Mouse (Mus musculus): Measurements from ENCODE around the gene Ipo13. TPM values are rescaled to one million over a fixed set of nuclear protein-coding genes. Genes with fewer than 3 reads are reported as not detected.

The Ipo13 gene
- polyA plus RNA-seq, 1 experiment from 2014 or later: 37.4 TPM

GRCm38 (mm10) chr4:117860570-117860969 is 54.2 kb downstream of the Ipo13 start:
- H3K9me3 ChIP-seq (ENCODE audit: control insufficient read depth, low read length): no peaks in the 10 kb centered on the region
- H3K4me2 ChIP-seq (ENCODE audit: low read depth, low read length): no peak overlapping the region
- H3K36me3 ChIP-seq (ENCODE audit: control insufficient read depth, insufficient read depth, low read length): 0 out of 2 replicates have a peak, but pooled peaks cover 2% of the 10 kb centered on the region
- H3K4me1 ChIP-seq (ENCODE audit: control insufficient read depth, insufficient read depth, low read length): peaks cover 13% of the 10 kb centered on the region
- 87% methylated on average over 9 of the region's 9 CpGs for WGBS
- no peak overlapping the region for H3K27ac ChIP-seq (ENCODE audit: low read length)
- H3K4me3 ChIP-seq (ENCODE audit: low read length): no peak overlapping the region
- no peak for ATAC-seq
- no peaks in the 10 kb centered on the region for H3K27me3 ChIP-seq (replicated peaks; ENCODE audit: control insufficient read depth, insufficient read depth, low read length)
- no peak overlapping the region for H3K9ac ChIP-seq (ENCODE audit: low read depth, low read length)

GRCm38 (mm10) chr4:117858794-117859193 is 56.0 kb downstream of the Ipo13 start:
- no peaks in the 10 kb centered on the region for H3K36me3 ChIP-seq (ENCODE audit: control insufficient read depth, insufficient read depth, low read length)
- ATAC-seq: peak; percentile 43; the same call in 1 of the 2 replicates
- H3K27me3 ChIP-seq (replicated peaks; ENCODE audit: control insufficient read depth, insufficient read depth, low read length): no peaks in the 10 kb centered on the region
- H3K4me2 ChIP-seq (ENCODE audit: low read depth, low read length): no peak overlapping the region
- no peak overlapping the region for H3K9ac ChIP-seq (ENCODE audit: low read depth, low read length)
- H3K4me3 ChIP-seq (ENCODE audit: low read length): no peak overlapping the region
- H3K9me3 ChIP-seq (ENCODE audit: control insufficient read depth, low read length): no peaks in the 10 kb centered on the region
- WGBS: 75% methylated on average over 3 of the region's 3 CpGs
- peaks cover 11% of the 10 kb centered on the region for H3K4me1 ChIP-seq (ENCODE audit: control insufficient read depth, insufficient read depth, low read length)
- no peak overlapping the region for H3K27ac ChIP-seq (ENCODE audit: low read length)

- Histone ChIP-seq H3K36me3 (ENCODE audit: control insufficient read depth, insufficient read depth, low read length) (no peaks in the 10 kb centered on the region), H3K4me1 (ENCODE audit: control insufficient read depth, insufficient read depth, low read length) (peaks cover 9% of the 10 kb centered on the region), H3K9me3 (ENCODE audit: control insufficient read depth, low read length) (no peaks in the 10 kb centered on the region), H3K4me3 (ENCODE audit: low read length) (no peak overlapping the region), H3K27ac (ENCODE audit: low read length) (no peak overlapping the region), H3K4me2 (ENCODE audit: low read depth, low read length) (no peak overlapping the region), H3K27me3 (replicated peaks; ENCODE audit: control insufficient read depth, insufficient read depth, low read length) (no peaks in the 10 kb centered on the region), H3K9ac (ENCODE audit: low read depth, low read length) (no peak overlapping the region)
- ATAC-seq: no peak
- 79% methylated on average over 9 of the region's 9 CpGs for WGBS
Measured at GRCm38 (mm10) chr4:117855146-117855545, 59.7 kb downstream of the Ipo13 start.

- no peak overlapping the region for H3K9ac ChIP-seq (ENCODE audit: low read depth, low read length)
- H3K27ac ChIP-seq (ENCODE audit: low read length): no peak overlapping the region
- no peak overlapping the region for H3K4me3 ChIP-seq (ENCODE audit: low read length)
- no peak for ATAC-seq
- no peak overlapping the region for H3K4me2 ChIP-seq (ENCODE audit: low read depth, low read length)
- H3K9me3 ChIP-seq (ENCODE audit: control insufficient read depth, low read length): no peaks in the 10 kb centered on the region
- WGBS: 82% methylated on average over 10 of the region's 10 CpGs
- no peaks in the 10 kb centered on the region for H3K36me3 ChIP-seq (ENCODE audit: control insufficient read depth, insufficient read depth, low read length)
- H3K4me1 ChIP-seq (ENCODE audit: control insufficient read depth, insufficient read depth, low read length): no peaks in the 10 kb centered on the region
- no peaks in the 10 kb centered on the region for H3K27me3 ChIP-seq (replicated peaks; ENCODE audit: control insufficient read depth, insufficient read depth, low read length)
Measured at GRCm38 (mm10) chr4:117852152-117852868, 62.5 kb downstream of the Ipo13 start.

- H3K27me3 ChIP-seq (replicated peaks; ENCODE audit: control insufficient read depth, insufficient read depth, low read length): no peaks in the 10 kb centered on the region
- no peaks in the 10 kb centered on the region for H3K36me3 ChIP-seq (ENCODE audit: control insufficient read depth, insufficient read depth, low read length)
- no peak overlapping the region for H3K4me3 ChIP-seq (ENCODE audit: low read length)
- ATAC-seq: no peak
- H3K4me2 ChIP-seq (ENCODE audit: low read depth, low read length): no peak overlapping the region
- 76% methylated on average over 7 of the region's 7 CpGs for WGBS
- no peaks in the 10 kb centered on the region for H3K4me1 ChIP-seq (ENCODE audit: control insufficient read depth, insufficient read depth, low read length)
- H3K9me3 ChIP-seq (ENCODE audit: control insufficient read depth, low read length): no peaks in the 10 kb centered on the region
- H3K9ac ChIP-seq (ENCODE audit: low read depth, low read length): no peak overlapping the region
- H3K27ac ChIP-seq (ENCODE audit: low read length): no peak overlapping the region
Measured at GRCm38 (mm10) chr4:117850871-117851270, 63.9 kb downstream of the Ipo13 start.

GRCm38 (mm10) chr4:117850176-117850575 is 64.6 kb downstream of the Ipo13 start:
- Histone ChIP-seq H3K9ac (ENCODE audit: low read depth, low read length) (no peak overlapping the region), H3K36me3 (ENCODE audit: control insufficient read depth, insufficient read depth, low read length) (no peaks in the 10 kb centered on the region), H3K9me3 (ENCODE audit: control insufficient read depth, low read length) (no peaks in the 10 kb centered on the region), H3K4me2 (ENCODE audit: low read depth, low read length) (no peak overlapping the region), H3K4me1 (ENCODE audit: control insufficient read depth, insufficient read depth, low read length) (no peaks in the 10 kb centered on the region), H3K27ac (ENCODE audit: low read length) (no peak overlapping the region), H3K27me3 (replicated peaks; ENCODE audit: control insufficient read depth, insufficient read depth, low read length) (no peaks in the 10 kb centered on the region), H3K4me3 (ENCODE audit: low read length) (no peak overlapping the region)
- WGBS: 84% methylated on average over 7 of the region's 7 CpGs
- ATAC-seq: no peak

- H3K4me1 ChIP-seq (ENCODE audit: control insufficient read depth, insufficient read depth, low read length): no peaks in the 10 kb centered on the region
- 69% methylated on average over 5 of the region's 5 CpGs for WGBS
- H3K36me3 ChIP-seq (ENCODE audit: control insufficient read depth, insufficient read depth, low read length): no peaks in the 10 kb centered on the region
- H3K9me3 ChIP-seq (ENCODE audit: control insufficient read depth, low read length): no peaks in the 10 kb centered on the region
- ATAC-seq: no peak
- H3K9ac ChIP-seq (ENCODE audit: low read depth, low read length): no peak overlapping the region
- no peak overlapping the region for H3K4me3 ChIP-seq (ENCODE audit: low read length)
- H3K27ac ChIP-seq (ENCODE audit: low read length): no peak overlapping the region
- H3K27me3 ChIP-seq (replicated peaks; ENCODE audit: control insufficient read depth, insufficient read depth, low read length): no peaks in the 10 kb centered on the region
- no peak overlapping the region for H3K4me2 ChIP-seq (ENCODE audit: low read depth, low read length)
Measured at GRCm38 (mm10) chr4:117849506-117849905, 65.3 kb downstream of the Ipo13 start.

GRCm38 (mm10) chr4:117849063-117849462 is 65.7 kb downstream of the Ipo13 start:
- no peak overlapping the region for H3K4me3 ChIP-seq (ENCODE audit: low read length)
- H3K4me1 ChIP-seq (ENCODE audit: control insufficient read depth, insufficient read depth, low read length): no peaks in the 10 kb centered on the region
- no peak for ATAC-seq
- WGBS: 54% methylated on average over 17 of the region's 17 CpGs
- no peak overlapping the region for H3K9ac ChIP-seq (ENCODE audit: low read depth, low read length)
- H3K4me2 ChIP-seq (ENCODE audit: low read depth, low read length): no peak overlapping the region
- H3K36me3 ChIP-seq (ENCODE audit: control insufficient read depth, insufficient read depth, low read length): no peaks in the 10 kb centered on the region
- no peak overlapping the region for H3K27ac ChIP-seq (ENCODE audit: low read length)
- H3K27me3 ChIP-seq (replicated peaks; ENCODE audit: control insufficient read depth, insufficient read depth, low read length): no peaks in the 10 kb centered on the region
- no peaks in the 10 kb centered on the region for H3K9me3 ChIP-seq (ENCODE audit: control insufficient read depth, low read length)

GRCm38 (mm10) chr4:117847011-117847410 is 67.8 kb downstream of the Ipo13 start:
- Histone ChIP-seq H3K4me2 (ENCODE audit: low read depth, low read length) (no peak overlapping the region), H3K27me3 (replicated peaks; ENCODE audit: control insufficient read depth, insufficient read depth, low read length) (no peaks in the 10 kb centered on the region), H3K27ac (ENCODE audit: low read length) (peak overlapping the region; percentile 42; the same call in 1 of the 2 replicates), H3K9ac (ENCODE audit: low read depth, low read length) (no peak overlapping the region), H3K36me3 (ENCODE audit: control insufficient read depth, insufficient read depth, low read length) (no peaks in the 10 kb centered on the region), H3K4me3 (ENCODE audit: low read length) (no peak overlapping the region), H3K4me1 (ENCODE audit: control insufficient read depth, insufficient read depth, low read length) (no peaks in the 10 kb centered on the region), H3K9me3 (ENCODE audit: control insufficient read depth, low read length) (no peaks in the 10 kb centered on the region)
- peak; percentile 34; the same call in 1 of the 2 replicates for ATAC-seq
- 54% methylated on average over 2 of the region's 2 CpGs for WGBS

GRCm38 (mm10) chr4:117846261-117846660 is 68.5 kb downstream of the Ipo13 start:
- H3K27me3 ChIP-seq (replicated peaks; ENCODE audit: control insufficient read depth, insufficient read depth, low read length): no peaks in the 10 kb centered on the region
- H3K36me3 ChIP-seq (ENCODE audit: control insufficient read depth, insufficient read depth, low read length): no peaks in the 10 kb centered on the region
- WGBS: 96% methylated on average over 4 of the region's 4 CpGs
- no peaks in the 10 kb centered on the region for H3K9me3 ChIP-seq (ENCODE audit: control insufficient read depth, low read length)
- no peak for ATAC-seq
- no peak overlapping the region for H3K27ac ChIP-seq (ENCODE audit: low read length)
- no peak overlapping the region for H3K4me2 ChIP-seq (ENCODE audit: low read depth, low read length)
- H3K9ac ChIP-seq (ENCODE audit: low read depth, low read length): no peak overlapping the region
- H3K4me3 ChIP-seq (ENCODE audit: low read length): no peak overlapping the region
- H3K4me1 ChIP-seq (ENCODE audit: control insufficient read depth, insufficient read depth, low read length): no peaks in the 10 kb centered on the region
